Mouse (Mus musculus) frontal cortex, adult (tissue): ENCODE data around the gene Mtmr14.

Source experiments
- ATAC-seq: cut with Nextera tagmentation; 2 replicates; pipeline ENCODE4 v1.9.2; 2017; ENCODE audit warnings: mild to moderate bottlenecking, moderate library complexity, mixed read lengths; ENCODE audit not compliant: low TSS enrichment

Mtmr14 gene

DNA sequence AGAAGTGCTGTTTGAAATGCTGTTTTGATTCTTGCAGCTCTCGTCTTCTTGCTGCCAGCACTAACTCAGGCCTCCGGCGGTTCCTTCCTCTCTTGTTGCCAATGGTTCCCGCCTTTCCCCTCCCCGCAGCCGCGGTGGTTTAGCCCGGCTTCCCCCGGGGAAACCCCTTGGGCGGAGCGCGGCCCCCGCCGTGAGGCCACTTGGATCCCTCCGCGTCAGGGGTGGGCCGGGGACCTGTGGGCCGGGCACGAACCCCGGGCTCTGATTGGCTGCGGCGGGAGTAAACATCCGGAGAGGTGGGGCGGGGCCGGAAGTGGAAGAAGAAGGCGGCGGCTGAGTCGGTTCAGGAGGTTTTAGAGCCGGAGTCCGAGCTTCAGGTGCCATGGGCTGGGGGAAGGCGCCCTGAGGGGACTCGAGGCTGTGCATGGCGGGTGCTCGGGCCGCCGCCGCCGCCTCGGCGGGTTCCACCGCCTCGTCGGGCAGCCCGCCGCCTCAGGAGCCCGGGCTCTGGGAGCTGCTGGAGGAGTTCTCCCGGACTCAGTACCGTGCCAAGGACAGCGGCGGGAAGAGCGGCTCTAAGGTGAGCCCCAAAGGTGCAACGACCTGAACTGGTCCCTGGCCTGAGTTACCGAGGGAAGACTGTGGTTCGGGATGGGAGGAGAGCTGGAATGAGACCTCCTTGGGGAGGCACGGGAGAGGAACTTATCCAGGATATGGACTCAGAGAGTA, at the start of gene Mtmr14:
Gene Mtmr14 (plus strand): TSS at position 302 of the 729 bp plus-strand sequence.
- peak; percentile 99 for ATAC-seq

DNA sequence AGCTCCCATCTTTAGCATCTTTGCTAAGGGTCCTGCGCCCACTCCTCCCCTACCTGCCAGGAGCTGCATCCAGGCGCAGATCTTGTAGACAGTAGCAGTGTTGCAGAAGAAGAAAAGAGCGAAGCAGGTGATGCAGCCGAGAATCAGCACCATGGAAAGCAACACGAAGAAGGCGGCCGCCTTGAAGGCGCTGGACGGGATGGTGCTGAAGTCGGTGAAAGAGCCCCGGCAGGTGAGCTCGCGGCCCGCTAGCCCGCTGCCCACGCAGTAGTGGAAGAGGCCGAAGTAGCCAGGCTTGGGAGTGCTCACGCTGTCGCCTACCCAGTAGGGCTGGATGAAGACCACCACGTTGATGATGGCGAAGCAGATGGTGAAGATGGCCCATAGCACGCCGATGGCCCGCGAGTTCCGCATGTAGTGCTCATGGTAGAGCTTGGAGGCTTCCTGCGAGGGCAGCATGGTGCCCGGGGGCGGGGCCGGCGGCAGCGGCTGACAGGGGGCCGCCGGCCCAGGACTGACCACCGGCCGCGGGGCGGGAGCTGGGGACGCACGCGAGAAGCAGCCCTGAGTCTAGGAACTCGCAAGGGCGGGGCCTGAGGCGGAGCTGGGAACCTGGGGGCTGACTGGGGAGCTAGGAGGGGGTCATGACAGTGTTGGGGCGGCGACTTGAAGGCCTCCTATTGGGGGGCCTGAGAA, 43.7 kb upstream of the Mtmr14 start:
- ATAC-seq = peak; percentile 51; the same call in 1 of the 2 replicates

DNA sequence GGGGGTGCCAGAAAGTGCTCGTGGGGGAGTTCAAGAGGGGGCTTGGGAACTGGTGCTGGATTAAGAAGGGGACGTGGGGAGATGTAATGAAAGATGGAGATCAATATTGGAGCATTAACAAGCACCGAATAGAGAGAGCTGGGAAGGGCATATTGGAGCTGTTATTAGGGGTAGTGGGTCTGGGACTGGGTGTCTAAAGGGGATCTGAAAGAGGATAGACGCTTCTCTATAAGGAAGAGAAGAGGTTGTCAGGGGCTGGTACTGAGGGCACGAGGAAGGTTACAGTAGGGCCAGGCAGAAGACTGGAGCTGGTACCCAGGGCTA, 43.2 kb upstream of the Mtmr14 start:
- ATAC-seq = no peak

DNA sequence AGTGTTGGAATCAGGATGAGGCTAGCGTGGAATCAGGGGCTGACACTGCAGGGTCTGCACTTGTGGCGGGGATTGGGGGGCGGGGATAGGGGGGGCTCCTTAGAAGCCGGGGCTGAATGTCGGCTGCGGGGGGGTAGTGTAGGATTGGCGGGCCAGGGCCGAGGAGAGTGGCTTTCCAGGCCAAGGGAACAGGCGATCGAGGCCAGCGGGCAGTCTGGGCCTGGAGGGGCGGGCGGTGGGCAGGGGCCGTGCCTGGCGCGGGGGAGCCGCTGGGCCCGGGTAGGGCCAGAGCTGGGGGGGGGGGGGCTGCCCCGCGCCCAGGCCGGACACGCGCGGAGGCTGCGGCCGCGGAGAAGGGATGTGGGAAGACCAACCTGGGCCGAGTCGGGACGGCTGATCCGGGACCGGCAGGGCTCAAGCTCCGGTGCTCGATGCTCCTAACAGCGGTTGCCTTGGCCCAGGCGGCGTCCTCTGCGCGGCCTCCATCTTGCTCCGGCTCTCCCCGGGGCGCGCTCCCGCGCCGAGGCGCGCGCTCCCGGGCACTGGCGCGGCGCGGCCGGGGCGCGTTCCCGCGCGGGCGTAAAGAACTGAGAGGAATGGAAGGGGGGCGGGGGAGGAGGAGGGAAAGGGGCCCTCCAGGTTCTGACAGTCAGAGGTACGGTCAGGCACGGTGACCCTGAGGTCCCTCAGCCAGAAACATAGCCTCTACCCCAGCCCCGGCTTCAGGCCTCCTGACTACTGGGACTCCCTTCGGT, 42.6 kb upstream of the Mtmr14 start, which contains the start of gene Lhfpl4:
Gene Lhfpl4 (minus strand): TSS at position 544 of the 755 bp plus-strand sequence.
- peak; percentile 74 for ATAC-seq

DNA sequence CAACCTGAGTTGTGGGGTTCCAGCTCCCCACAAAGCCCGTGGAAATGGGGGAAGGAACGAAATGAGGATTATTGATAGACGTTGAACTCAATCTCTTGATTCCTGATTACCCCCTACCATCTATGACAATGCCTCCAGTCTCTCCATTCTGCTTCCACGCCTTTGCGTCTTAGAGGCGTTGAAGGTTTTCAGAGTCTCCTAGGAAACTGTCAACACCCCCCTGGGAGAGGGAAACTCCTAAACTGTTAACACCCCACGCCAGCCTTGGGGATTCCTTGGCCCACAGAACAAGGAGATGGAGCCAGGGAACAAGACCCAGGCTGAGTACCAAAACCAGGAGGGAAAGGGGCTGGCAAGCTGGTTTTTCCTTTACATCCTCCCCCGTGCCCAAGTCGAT, 42.0 kb upstream of the Mtmr14 start:
- peak; percentile 67 for ATAC-seq

DNA sequence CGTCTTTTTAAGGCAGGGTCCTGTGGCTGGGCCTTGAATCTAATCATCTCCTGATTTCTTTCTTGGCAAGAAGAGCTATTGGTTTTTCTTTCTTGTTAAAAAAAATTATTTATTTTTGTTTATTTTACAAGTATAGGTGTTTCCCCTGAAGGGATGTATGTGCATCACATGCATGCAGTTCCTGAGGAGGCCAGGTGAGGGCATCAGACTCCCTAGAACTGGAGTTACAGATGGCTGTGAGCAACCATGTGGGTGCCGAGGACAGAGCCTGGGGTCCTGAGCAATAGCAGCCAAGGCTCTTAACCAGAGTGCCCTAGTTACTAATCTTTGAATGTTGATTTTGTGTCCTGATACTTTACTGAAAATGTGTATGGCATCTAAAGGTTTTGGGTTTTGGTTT, 21.4 kb upstream of the Mtmr14 start:
- no peak for ATAC-seq

DNA sequence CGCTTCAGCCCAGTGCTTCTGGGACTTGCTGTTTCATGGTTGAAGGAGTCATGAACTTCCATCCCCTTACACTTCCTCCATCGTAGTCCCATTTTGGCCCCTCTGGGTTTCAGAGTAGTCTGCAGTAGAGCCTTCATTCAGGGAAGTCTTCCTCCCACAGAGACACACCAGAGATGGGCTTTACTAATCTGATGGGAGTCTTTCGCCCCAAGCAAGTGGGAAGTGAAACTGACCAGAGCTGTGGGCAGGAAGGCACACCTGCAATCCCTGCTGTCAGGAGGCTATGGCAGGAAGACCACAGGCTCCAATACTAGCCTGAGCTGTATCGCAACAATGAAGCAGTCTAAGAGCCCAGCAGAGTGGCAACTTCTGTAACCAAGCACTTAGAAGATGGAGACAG, 11.8 kb upstream of the Mtmr14 start:
- no peak for ATAC-seq

DNA sequence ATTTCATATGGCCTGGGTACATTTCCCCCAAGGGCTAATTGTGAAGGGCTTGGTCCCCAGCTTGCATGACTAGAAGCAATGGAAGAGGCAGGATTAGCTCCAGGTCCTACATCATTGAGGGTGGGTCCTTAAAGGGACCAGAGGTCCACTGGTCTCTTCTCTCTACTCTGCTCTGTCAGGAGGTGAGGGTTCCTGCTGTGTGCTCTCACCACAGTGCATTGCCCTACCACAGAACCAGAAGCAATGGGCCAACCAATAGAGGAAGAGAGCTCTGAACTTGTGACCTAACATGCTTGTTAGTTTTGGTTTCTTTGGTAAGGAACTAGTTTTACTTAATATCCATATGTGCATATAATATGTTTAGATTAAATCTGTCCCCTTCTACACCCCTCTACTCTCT, 10.9 kb upstream of the Mtmr14 start:
- no peak for ATAC-seq

DNA sequence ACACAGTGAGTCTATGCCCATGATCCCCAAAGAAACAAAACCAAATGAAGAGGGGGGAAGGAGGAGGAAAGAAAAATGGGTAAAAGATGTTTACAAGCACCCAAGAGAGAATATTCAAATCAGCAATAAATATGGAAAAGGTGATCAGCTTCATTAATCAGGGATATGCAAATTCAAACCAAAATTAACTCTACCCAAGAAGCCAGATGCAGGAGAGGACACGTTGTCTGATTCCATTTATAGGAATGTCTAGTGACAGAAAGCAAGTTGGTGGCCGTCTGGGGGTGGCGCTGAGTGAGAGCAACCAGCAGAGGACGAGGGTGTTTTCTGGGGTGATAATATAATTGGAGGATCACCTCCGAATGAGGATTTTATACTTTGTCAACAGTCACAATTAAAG, 2.5 kb upstream of the Mtmr14 start:
- ATAC-seq = no peak

DNA sequence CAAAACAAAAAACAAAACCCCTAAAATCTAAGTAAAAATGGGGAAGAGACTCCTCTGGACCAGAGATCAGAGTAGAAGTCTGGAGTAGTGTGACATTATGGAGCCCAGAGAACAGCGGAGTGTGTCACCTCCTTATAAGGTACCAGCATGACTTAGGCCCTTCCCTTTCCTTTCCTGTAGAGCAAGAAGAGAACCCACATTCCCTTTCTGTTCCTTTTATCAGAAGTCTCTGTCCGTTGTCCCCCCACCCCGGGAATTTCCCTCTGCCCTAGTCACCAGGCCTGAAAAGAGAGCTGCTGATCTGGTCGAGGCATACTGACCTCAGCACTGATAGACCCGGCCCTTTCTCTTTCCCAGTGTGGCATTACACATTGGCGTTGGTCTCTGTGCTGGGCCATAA, 799 bp downstream of the Mtmr14 start:
- no peak for ATAC-seq

DNA sequence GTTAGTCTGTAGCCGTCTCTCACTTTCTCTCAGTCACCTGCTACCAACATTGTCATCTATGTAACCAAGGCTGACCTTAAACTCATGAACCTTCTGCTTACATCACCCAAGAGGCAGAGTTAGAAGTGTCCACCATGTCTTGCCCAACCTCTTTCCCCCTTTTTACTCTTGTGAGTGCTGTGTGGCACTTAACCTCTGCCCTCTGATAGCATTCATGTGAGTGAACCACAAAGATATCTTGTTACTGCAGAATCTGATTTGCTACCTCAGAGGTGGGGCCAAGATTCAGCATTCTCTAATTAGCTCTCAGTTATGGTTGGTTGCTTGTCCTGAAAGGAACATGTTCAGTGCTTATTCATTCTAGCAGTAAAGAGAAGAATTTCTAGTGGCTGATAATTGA, 5.1 kb downstream of the Mtmr14 start:
- ATAC-seq = no peak

DNA sequence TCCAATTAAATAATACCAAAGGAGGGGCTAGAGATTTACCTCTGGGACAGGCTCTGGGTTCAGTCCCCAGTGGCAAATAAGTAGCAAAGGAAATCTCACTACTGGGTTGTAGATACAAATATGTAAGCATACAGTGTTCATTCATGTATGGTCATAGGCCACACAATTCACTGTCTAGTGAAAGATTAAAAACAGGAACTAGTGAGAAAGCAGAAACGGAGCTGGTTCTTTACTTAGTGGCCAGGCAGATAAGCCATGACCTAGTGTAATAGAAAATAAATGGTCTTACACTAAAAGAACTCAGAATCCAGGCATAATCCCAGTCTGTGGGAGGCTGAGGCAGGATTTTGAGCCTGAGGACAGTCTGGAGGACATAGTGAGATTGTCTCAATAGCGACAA, 7.9 kb downstream of the Mtmr14 start:
- no peak for ATAC-seq

DNA sequence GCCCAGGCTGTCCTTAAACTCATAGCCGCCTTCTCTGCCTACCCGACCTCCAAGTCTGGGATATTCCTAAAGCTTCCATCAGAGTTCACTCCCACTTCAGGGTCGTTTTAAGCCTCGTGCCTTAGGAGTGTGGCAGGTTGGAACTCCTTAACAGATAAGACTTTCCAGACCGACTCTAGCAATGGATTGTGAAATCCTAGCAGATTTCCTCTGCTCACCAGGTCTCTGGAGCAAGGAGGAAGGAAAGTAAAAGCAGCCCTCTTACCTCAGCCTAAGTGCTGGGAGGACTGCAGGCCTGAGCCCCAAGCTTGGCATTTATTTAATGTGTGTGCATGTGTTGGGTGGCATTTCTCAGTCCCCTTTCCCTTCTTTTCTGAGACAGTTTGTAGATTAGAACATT, 13.1 kb downstream of the Mtmr14 start:
- ATAC-seq = no peak

DNA sequence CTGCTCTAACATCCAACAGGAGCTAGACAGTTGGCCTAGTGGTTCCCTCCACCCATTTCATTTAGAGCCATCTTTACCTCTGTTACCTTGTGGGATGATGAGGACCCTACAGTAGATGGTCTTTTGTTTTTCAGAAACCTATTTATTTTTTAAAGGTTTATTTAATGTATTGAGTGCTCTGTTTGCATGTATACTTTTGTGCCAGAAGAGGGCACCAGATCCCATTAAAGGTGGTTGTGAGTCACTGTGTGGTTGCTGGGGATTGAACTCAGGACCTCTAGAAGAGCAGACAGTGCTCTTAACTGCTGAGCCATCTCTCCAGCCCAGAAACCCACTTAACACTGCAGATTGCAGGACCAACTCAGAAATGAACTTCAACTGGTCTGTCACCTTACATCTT, 14.3 kb downstream of the Mtmr14 start:
- no peak for ATAC-seq

DNA sequence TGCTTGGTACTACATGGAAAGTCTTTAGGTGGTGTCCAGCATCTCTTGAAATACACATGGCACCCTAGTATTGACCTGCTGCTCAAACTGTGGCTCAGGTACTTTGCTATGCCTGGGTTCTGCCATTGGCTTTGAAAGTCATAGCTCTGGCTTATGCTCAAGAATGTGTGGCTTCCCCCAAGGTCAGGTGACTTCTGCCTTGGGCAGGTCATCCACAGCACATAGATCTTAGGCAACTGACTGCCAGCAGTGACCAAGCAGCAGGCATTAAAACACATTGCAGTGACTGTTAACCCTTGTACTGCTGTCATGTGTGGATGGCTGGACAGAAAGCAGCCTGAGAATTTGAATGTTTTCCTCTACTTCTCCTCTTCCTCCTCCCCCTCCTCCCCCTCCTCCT, 17.3 kb downstream of the Mtmr14 start:
- no peak for ATAC-seq

DNA sequence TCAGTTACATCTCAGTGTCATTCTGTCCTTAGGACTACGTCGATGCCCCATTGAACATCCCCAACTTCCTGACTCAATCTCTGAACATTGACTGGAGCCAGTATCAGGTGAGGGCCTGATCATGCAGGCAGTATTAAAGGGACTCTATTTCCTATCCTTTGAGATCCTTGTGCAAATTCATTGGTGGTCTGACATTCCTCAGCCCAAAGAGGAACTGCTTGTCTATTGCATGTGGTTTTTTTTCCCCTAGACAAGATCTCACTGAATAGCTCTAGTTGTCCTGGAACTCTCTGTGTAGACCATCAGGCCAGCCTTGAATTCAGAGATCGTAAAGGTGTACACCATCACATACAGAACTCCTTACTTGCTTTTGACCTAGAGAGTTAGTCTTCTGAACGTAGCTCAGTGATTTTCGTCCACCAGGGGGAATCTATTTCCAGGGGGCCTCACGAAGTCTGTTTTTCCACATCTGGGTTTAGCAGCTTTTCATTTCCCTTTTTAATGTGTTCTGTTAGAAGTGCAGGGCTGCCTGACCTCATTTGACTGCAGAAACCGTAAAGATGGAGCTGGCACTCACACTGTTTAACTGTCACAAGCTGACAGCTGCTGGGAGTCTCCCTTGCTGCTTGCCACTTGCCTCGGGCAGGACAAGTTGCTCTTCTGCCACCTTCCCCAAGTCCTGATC, 23.7 kb downstream of the Mtmr14 start:
- ATAC-seq = no peak

DNA sequence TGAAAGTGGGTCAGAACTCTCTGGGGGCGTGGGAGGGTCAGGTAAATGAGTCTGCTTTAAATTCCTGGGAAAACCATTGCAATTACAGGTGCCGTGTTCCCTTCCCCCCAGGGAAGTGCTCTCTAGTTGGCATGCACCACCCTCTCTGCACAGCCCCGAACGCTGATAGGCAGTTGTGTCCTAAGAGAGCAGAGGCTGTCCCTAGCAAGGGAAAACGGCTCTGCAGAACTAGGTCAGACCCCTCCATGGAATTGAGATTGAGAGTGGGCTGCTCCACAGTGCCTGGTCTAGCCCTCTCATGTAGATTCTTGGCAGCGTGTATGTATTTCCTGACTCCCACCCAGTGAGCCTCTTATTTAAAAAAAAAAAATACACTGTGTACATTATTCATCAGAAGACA, 25.9 kb downstream of the Mtmr14 start:
- no peak for ATAC-seq

DNA sequence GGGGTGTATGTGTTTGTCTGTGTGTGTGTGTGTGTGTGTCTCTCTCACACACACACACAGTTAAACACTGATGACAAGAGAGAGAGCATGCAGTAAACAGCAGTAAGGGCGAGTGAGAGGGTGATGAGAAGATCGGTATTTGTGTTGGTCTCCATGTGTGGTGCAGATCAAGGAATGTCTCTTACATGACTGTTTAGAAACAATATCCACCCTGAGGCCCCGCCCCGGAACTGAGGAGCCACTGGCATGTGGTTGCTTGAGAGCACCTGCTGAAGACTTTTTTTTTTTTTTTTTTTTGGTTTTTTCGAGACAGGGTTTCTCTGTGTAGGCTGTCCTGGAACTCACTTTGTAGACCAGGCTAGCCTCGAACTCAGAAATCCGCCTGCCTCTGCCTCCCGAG, 26.8 kb downstream of the Mtmr14 start:
- ATAC-seq = no peak

DNA sequence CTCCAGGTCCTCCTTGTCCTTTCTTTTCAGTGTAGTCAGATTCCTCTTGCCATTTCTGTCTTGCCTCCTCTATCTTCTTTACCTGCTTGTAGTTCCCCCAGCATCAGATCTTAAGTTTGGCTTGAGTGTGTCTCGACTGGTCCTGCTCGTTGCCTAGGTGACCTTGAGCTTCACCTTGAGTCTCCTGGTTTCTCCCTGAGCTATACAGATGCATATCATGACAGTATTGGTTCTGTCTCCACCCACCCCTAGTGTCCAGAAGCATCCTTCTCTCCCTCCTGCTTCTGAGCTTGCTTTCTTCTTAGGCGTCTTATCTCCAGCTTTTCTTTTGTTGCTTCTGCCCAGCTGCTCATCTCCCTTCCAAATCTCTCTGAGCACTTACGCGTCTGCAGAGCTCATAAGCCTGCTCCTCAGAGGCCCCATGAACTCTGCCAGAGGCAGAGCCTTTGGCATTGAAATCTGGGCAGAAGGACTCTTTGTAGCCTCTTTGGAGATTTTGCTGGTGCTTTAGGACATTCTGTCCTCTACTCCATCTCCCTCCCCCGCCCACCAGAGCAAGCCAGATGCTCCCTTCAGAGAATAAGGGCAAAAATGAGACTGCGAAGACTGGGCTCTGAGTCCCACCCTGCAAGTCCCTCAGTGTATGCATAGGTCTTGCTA, 29.5 kb downstream of the Mtmr14 start:
- ATAC-seq = peak; percentile 31; the same call in 1 of the 2 replicates

DNA sequence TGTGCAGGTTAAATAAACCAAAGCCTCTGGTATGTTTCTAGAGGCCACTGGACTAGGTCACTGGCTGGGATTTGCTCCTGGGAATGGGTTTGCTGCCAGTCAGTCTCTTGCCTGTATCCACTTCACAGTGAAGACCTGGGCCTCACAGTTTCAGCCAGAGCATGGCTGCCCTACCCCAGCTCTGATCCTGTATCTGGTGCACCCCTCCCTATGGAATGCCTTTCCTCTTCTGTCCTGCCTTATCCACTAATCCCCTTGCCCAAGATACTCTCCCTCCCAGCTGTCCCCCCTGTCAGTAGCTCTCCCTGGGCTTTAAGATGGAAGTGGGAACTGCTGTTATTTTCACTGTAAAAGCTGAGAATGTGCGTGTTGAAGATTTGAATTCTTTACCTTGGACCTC, 30.3 kb downstream of the Mtmr14 start:
- ATAC-seq = no peak

DNA sequence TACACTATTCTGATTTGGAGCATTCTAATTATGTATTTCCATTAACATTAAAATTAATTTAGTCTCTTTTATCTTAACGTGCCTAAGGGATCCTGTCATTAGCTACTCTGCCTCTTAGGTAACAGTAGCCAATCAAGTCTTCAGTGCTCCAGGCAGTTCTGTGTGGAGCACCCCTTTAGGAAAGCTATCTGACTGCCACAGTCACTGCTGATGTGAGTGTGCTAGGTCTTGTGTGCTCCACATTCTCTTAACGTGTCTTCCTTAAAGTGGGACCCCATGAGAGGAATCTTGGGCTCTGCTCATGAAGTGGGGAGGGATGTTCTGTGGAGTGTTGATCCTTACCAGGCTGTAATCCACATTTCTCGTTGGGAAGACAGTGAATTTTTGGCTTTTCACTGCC, 34.7 kb downstream of the Mtmr14 start:
- no peak for ATAC-seq

DNA sequence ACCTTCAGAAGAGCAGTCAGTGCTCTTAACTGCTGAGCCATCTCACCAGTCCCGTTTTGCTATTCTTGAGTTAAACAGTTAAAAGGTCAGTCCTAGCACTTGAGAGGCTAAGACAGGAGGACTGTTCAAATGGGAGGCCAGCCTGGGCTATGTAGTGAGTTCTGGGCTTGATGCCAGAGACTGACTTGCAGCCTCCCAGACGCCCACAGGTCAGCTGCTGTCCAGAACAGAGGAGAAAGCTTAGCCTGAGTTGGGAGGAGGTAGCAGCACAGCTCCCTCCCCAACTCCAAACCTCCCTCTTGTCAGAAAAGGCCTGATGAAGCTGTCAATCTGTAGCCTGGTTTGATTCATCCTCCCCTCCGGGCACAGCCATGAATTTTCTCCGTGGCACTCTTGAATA, 39.2 kb downstream of the Mtmr14 start:
- peak; percentile 75 for ATAC-seq
